Mouse (Mus musculus) frontal cortex, postnatal 10 days (tissue): ENCODE measurements around the gene Zdhhc5.

ENCODE experiments used
- DNase-seq, 2 experiments: peaks; one replicate each; pipeline ENCODE4 v3.0.0; 2022; ENCODE audit warnings: low spot score in 2 of 2, mixed read lengths in 1 of 2

Gene Zdhhc5

GRCm38 (mm10) chr2:84647051-84647568 lies 67.9 kb downstream of the Zdhhc5 start:
- DNase-seq: no peak

- DNase-seq: no peak
Observed at GRCm38 (mm10) chr2:84646138-84646537, 68.8 kb downstream of the Zdhhc5 start.

- DNase-seq: no peak
Observed at GRCm38 (mm10) chr2:84640833-84641232, 74.1 kb downstream of the Zdhhc5 start.

GRCm38 (mm10) chr2:84638428-84639220 lies 76.4 kb downstream of the Zdhhc5 start:
- no peak for DNase-seq
